Mouse (Mus musculus) CH12.LX (cell line): ENCODE data around the gene Ggcx.

ENCODE experiments used
- CTCF ChIP-seq, 2 experiments: IDR thresholded peaks in 1 of 2; conservative IDR thresholded peaks in 1 of 2; 2 replicates each; pipeline ENCODE4 v1.5.1; 2011 to 2012; ENCODE audit warnings: low read depth in 2 of 2, low read length in 2 of 2, improper control_type of control experiment in 1 of 2, inconsistent platforms in 1 of 2, mild to moderate bottlenecking in 1 of 2, moderate library complexity in 1 of 2
- E2F4 ChIP-seq: IDR thresholded peaks from 2 replicates; pipeline ENCODE4 v1.6.1; 2011; ENCODE audit warnings: low read depth, low read length, improper control_type of control experiment; ENCODE audit not compliant: insufficient replicate concordance
- EP300 ChIP-seq: IDR thresholded peaks from 2 replicates; pipeline ENCODE4 v1.6.1; 2011; ENCODE audit warnings: low read length, improper control_type of control experiment
- ETS1 ChIP-seq: conservative IDR thresholded peaks from 2 replicates; pipeline ENCODE4 v1.6.1; 2012; ENCODE audit warnings: low read depth, mild to moderate bottlenecking, inconsistent platforms, low read length, improper control_type of control experiment, moderate library complexity
- GABPA ChIP-seq: IDR thresholded peaks from 2 replicates; pipeline ENCODE4 v1.6.1; 2012; ENCODE audit warnings: low read depth, low read length, improper control_type of control experiment, inconsistent platforms; ENCODE audit not compliant: insufficient replicate concordance
- JUND ChIP-seq: conservative IDR thresholded peaks from 2 replicates; pipeline ENCODE4 v1.6.1; 2011; ENCODE audit warnings: low read depth, low read length, improper control_type of control experiment
- MEF2A ChIP-seq: IDR thresholded peaks from 2 replicates; pipeline ENCODE4 v1.6.1; 2014; ENCODE audit warnings: low read depth, mild to moderate bottlenecking, inconsistent platforms, low read length, improper control_type of control experiment, borderline replicate concordance
- POLR2A ChIP-seq: IDR thresholded peaks from 2 replicates; pipeline ENCODE4 v1.6.1; 2011; ENCODE audit warnings: low read depth, mild to moderate bottlenecking, improper control_type of control experiment, low read length
- TCF12 ChIP-seq: IDR thresholded peaks from 2 replicates; pipeline ENCODE4 v1.6.1; 2014; ENCODE audit warnings: low read depth, mild to moderate bottlenecking, inconsistent platforms, low read length, improper control_type of control experiment
- USF1 ChIP-seq: IDR thresholded peaks from 2 replicates; pipeline ENCODE4 v1.6.1; 2014; ENCODE audit warnings: low read depth, mild to moderate bottlenecking, inconsistent platforms, low read length, improper control_type of control experiment
- USF2 ChIP-seq: conservative IDR thresholded peaks from 2 replicates; pipeline ENCODE4 v1.6.1; 2011; ENCODE audit warnings: low read depth, low read length, improper control_type of control experiment

DNA sequence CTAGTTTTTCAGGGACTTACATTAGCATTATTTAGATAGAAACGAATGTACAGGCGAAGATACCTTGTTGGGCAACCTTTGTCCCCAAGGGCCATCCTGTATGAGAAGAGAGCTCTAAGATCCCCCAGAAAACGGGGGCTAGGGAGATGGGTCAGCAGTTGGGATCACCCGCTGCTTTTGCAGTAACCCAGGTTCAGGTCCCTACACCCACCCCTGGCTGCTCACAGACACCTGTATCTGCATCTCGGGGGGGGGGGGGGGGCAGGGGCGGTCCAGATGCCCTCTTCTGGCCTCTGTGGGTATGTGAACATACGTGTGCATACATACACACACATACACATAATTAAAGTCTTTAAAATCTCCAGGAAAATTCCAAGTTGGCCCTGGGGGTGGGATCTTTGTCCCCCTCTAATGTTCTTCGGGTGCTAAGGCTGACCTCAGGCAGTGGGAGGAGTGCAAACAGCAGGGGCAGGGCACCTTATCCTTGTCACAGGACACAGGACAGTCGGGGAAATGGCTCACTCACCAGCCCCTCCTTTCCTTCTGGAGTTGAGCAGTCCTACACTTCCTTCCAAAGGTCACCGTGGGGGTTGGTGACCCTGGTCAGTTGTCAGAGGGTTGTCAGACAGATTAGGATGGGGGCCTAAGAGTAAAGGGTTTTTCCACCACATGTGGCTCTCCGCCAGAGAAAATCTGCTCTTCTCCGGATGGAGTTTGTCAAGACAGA lies 23.1 kb upstream of the Ggcx start:
- TF ChIP-seq POLR2A, result no peak
- no peak for TF ChIP-seq E2F4
- TF ChIP-seq GABPA, result no peak
- TF ChIP-seq CTCF (conservative IDR thresholded peaks at IDR 0.05 in 1 of 2, IDR thresholded peaks at IDR 0.05 in 1 of 2; ENCODE audit: low read depth in 2 of 2, low read length in 2 of 2), result no peak
- no peak for TF ChIP-seq EP300
- TF ChIP-seq ETS1, result no peak
- TF ChIP-seq USF1, result no peak
- no peak for TF ChIP-seq TCF12
- no peak for TF ChIP-seq USF2
- TF ChIP-seq MEF2A, result no peak
- TF ChIP-seq JUND, result no peak
